Mouse (Mus musculus) midbrain, embryonic 10.5 days (tissue): ENCODE results near the gene Zfp219. TPM values are rescaled to one million over a fixed set of nuclear protein-coding genes. Genes with fewer than 3 reads are reported as not detected.

Source experiments
- DNase-seq: peaks from one replicate; pipeline ENCODE4 v3.0.0-alpha.2; 2017; ENCODE audit warnings: low spot score
- H3K27ac ChIP-seq: fragments of 300-500 bp; sonication (generic); replicated peaks from 2 replicates; pipeline ENCODE4 v1.5.1; 2016; ENCODE audit warnings: mild to moderate bottlenecking
- H3K27me3 ChIP-seq: fragments of 300-500 bp; sonication (generic); 2 replicates; pipeline ENCODE4 v1.6.1; 2016; ENCODE audit warnings: low read depth, mild to moderate bottlenecking; ENCODE audit not compliant: poor library complexity, severe bottlenecking
- H3K36me3 ChIP-seq: fragments of 300-500 bp; sonication (generic); 2 replicates; pipeline ENCODE4 v1.6.1; 2016; ENCODE audit warnings: mild to moderate bottlenecking, moderate library complexity
- H3K4me1 ChIP-seq: fragments of 300-500 bp; sonication (generic); 2 replicates; pipeline ENCODE4 v1.6.1; 2016
- H3K4me3 ChIP-seq: fragments of 300-500 bp; sonication (generic); 2 replicates; pipeline ENCODE4 v1.5.1; 2016; ENCODE audit warnings: mild to moderate bottlenecking, moderate library complexity
- H3K9me3 ChIP-seq: fragments of 300-500 bp; sonication (generic); replicated peaks from 2 replicates; pipeline ENCODE4 v1.6.1; 2016; ENCODE audit warnings: mild to moderate bottlenecking
- WGBS: fragments of 180-500 bp; shearing (Covaris S2); methylation state at CpG from one replicate; pipeline ENCODE4 v1.1.7; 2016; 5-methylcytosine and 5-hydroxymethylcytosine counted together
- polyA plus RNA-seq: library from polyadenylated mRNA; unstranded; fragments of >200 nt; fragmentation: Nextera tagmentation; extraction: Ambion mirVana; gene quantifications from 2 replicates; pipeline ENCODE4 v1.2.1, GENCODE M21; 2016

The Zfp219 gene
- polyA plus RNA-seq, 1 experiment from 2014 or later: 89.4 TPM

DNA sequence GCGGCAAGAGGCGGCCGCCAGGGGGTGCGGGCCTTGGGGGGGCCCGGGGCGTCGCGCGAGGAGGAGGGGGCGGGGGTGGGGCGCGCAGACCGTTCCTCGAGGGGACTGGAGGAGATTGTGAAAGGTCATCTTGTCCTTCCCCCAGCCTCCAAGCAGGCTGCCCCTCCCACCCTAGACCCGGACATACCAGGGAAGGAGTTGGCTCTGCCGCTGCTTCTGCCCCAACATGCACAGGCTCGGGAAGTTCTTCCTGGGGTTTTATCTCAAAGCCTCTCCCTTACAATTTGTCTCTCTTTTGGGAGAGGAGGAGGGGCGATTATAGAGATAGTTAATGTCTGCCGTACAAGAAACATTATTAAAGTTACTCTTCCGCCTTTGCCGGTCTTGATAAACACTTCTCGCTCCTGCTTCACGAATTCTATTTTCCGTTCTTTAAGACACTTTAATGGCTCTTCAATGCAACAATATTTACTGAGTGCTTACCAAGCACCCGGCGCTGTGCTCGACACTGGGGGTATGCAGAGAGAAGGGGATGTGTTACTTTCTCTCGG is 5.7 kb downstream of the Zfp219 start:
- Histone ChIP-seq H3K4me3 (peak overlapping the region; percentile 85), H3K36me3 (peaks cover 4% of the 10 kb centered on the region; the same call in 1 of the 2 replicates), H3K4me1 (peaks cover 83% of the 10 kb centered on the region), H3K27ac (peak overlapping the region; percentile 100), H3K27me3 (no peaks in the 10 kb centered on the region), H3K9me3 (no peaks in the 10 kb centered on the region)
- DNase-seq: peak; percentile 86
- WGBS: under 1% methylated on average over 25 of the region's 28 CpGs

DNA sequence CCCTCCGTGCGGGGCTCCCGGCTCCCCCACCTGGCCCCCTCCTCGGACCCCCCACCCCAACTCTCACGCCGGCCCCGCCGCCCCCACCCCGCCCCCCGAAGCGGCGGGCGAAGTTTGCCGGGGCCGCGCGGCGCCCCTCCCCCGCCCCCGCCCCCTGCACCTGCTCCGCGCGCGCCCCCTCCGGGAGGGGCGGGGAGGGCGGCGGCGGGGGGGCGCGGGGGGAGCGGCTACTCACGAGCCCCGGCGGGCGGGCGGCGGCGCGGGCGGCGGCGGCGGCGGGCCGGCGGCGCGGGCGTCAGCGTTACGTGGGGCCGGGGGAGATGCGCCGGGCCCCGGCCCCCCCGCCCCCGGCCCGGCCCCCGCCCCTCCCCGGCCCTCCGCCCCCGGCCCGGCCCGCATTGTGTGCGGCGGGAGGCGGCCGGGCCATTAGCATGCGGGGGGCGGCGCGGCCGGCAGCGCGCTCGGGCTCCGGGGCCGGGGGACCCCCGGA is 6.2 kb downstream of the Zfp219 start:
- Histone ChIP-seq H3K9me3 (no peaks in the 10 kb centered on the region), H3K4me3 (peak overlapping the region; percentile 85), H3K36me3 (peaks cover 8% of the 10 kb centered on the region), H3K27me3 (no peaks in the 10 kb centered on the region), H3K27ac (peak overlapping the region; percentile 100), H3K4me1 (peaks cover 88% of the 10 kb centered on the region)
- 0% methylated on average over 13 of the region's 80 CpGs for WGBS
- DNase-seq: no peak

DNA sequence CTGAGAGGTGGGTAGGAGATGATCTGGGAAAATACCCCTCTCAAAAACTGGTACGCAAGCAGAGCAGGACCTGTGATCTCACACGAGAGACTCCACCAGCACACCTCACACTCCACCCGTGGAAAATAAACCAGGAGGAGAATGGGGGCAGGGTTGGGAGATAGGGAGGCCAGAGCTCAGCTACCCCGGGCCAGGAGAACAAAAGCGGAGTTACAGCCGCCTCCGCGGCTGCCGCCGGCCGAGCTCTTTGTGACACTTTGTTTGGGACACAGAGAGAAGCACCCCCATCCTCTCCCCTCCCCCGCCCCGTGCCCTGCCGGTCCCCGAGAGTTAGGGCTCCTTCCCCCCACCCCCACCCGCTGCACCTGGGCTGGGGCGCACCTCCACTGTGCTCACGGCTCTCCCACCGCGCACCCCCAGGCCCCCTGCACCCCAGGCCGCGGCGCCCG is 6.7 kb downstream of the Zfp219 start:
- WGBS: 2% methylated on average over 24 of the region's 24 CpGs
- Histone ChIP-seq H3K4me1 (peaks cover 88% of the 10 kb centered on the region), H3K4me3 (peak overlapping the region; percentile 85), H3K27me3 (no peaks in the 10 kb centered on the region), H3K9me3 (no peaks in the 10 kb centered on the region), H3K27ac (peak overlapping the region; percentile 100), H3K36me3 (peaks cover 13% of the 10 kb centered on the region)
- peak; percentile 77 for DNase-seq

DNA sequence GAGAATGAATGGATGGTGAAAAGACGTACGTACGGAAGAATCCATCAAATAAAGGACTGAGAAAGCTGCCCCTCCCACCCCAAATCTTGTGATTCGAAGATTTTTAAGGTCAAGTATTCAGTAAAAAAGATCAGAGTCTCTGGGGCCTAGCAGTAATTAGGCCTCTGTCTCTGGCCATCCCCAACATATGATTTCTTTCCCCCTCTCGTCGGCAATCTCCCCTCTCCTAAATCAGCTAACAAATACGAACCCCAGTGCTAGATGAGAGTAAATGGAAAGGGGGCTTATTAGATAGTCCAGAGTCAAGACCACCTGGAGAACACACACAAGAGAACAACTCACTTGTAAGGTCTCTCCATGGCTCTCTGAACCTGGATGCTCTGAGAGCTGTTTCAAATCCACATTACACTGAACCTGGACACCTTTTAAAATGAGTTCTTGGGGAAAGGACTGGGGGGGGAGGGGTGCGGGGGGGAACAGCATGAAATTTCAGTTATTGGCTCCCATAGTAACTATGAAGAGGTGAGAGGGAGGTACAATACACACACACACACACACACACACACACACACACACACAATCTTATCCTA is 7.4 kb downstream of the Zfp219 start:
- peaks cover 88% of the 10 kb centered on the region for H3K4me1 ChIP-seq
- peak overlapping the region; percentile 85 for H3K4me3 ChIP-seq
- 30% methylated on average over 8 of the region's 8 CpGs for WGBS
- H3K36me3 ChIP-seq: peaks cover 16% of the 10 kb centered on the region
- peak overlapping the region; percentile 100 for H3K27ac ChIP-seq
- no peaks in the 10 kb centered on the region for H3K9me3 ChIP-seq
- H3K27me3 ChIP-seq: no peaks in the 10 kb centered on the region
- no peak for DNase-seq

DNA sequence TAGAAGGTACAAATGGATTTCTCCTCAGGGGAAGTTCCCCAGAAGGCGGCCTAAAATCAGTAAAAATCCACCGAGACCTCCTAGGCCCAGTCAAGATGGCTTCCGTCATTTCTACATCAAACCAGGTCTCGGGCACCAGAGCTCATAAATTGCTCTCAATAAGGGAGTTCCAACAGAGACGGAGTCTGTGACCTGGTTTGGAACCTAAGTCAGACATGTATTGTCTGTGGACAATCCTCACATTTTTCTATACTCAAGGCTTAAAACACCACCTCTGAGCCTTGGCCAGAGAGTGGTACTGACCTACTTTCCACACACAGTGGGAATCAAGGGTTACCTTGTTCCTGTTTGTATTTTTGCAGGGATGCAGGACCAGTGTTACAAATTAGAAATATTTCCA is 8.0 kb downstream of the Zfp219 start:
- H3K36me3 ChIP-seq: peaks cover 18% of the 10 kb centered on the region
- H3K9me3 ChIP-seq: no peaks in the 10 kb centered on the region
- peak; percentile 13 for DNase-seq
- peak overlapping the region; percentile 85 for H3K4me3 ChIP-seq
- peaks cover 85% of the 10 kb centered on the region for H3K4me1 ChIP-seq
- H3K27me3 ChIP-seq: no peaks in the 10 kb centered on the region
- 62% methylated on average over 5 of the region's 5 CpGs for WGBS
- peak overlapping the region; percentile 100 for H3K27ac ChIP-seq

DNA sequence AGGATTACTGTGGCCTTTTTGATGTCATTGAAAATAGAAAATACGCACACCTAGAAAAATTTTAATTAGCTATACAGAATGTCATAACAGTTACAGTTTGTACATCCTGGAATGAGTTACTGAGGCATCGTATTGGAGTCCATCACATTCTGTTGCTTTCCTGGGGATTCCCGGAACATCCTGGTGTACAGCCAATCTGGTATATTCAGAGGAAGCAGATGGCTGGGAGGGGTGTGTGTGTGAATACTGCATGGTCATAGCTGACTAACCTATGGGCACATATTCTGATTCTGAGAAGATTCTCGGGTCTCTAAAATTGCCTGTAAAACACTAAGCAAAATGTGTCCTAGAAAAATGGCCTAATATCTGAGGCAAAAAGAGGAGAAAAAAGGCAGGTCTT is 8.4 kb downstream of the Zfp219 start:
- no peak for DNase-seq
- peak overlapping the region; percentile 100 for H3K27ac ChIP-seq
- WGBS: 81% methylated on average over 4 of the region's 4 CpGs
- peak overlapping the region; percentile 85 for H3K4me3 ChIP-seq
- H3K9me3 ChIP-seq: no peaks in the 10 kb centered on the region
- H3K4me1 ChIP-seq: peaks cover 85% of the 10 kb centered on the region
- peaks cover 22% of the 10 kb centered on the region for H3K36me3 ChIP-seq
- no peaks in the 10 kb centered on the region for H3K27me3 ChIP-seq

DNA sequence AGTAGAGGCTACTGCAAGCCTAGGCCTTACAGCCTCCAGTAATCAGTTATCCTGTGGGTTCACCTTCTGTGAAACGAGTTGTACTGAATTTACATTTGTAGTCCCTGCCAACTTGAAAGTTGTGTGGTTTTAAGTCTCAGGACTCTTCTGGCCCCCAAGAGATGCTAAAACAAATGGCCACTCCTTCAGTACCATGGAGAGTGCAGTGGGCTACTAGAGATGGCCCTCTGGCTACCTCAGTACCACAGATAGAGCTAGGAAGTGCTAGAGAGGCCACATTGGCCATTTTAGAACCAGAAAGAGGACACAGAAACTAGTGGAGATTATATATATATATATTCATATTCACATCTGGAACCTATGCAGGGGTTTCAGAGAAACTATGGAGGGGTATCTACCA is 8.8 kb downstream of the Zfp219 start:
- H3K36me3 ChIP-seq: peaks cover 26% of the 10 kb centered on the region
- H3K27me3 ChIP-seq: no peaks in the 10 kb centered on the region
- H3K4me1 ChIP-seq: peaks cover 85% of the 10 kb centered on the region
- 23% methylated on average over 1 of the region's 1 CpGs for WGBS
- no peak for DNase-seq
- no peaks in the 10 kb centered on the region for H3K9me3 ChIP-seq
- peak overlapping the region; percentile 85 for H3K4me3 ChIP-seq
- H3K27ac ChIP-seq: peak overlapping the region; percentile 100

DNA sequence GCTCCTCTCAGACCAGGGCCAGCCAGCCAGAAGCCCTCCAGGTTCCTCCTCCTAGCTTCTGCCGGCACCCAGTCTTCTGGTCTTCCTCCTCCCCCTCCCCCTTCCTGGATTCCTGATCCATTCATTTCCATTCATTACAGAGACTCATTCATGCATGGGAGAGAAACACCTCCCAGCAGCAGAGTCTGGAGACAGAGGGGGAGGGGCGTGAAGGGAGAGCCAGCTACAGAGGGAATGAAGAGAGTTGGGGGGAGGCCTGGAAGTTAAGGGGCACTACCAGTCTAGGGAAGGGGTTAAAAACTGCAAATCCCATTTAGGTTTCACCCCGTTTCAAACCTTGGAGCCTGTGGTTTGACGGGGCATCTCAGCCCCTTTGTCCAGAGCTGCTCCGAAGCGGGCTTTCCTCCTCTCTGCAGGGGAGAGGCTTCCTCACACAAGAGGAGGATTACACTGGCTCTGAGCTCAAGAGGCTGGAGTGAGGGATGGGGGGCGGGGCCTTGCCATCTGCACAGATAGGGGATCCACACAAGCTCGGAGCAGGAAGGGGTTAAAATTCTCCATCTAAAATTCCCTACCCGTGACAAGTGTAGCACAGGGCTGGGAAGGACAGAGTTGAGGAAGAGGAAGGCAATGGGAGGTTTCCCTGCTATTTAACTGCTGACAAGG is 10.0 kb downstream of the Zfp219 start:
- Histone ChIP-seq H3K27ac (peak overlapping the region; percentile 100), H3K4me1 (peaks cover 85% of the 10 kb centered on the region), H3K36me3 (peaks cover 37% of the 10 kb centered on the region), H3K4me3 (peak overlapping the region; percentile 85), H3K27me3 (no peaks in the 10 kb centered on the region), H3K9me3 (no peaks in the 10 kb centered on the region)
- 0% methylated on average over 9 of the region's 9 CpGs for WGBS
- peak; percentile 92 for DNase-seq

DNA sequence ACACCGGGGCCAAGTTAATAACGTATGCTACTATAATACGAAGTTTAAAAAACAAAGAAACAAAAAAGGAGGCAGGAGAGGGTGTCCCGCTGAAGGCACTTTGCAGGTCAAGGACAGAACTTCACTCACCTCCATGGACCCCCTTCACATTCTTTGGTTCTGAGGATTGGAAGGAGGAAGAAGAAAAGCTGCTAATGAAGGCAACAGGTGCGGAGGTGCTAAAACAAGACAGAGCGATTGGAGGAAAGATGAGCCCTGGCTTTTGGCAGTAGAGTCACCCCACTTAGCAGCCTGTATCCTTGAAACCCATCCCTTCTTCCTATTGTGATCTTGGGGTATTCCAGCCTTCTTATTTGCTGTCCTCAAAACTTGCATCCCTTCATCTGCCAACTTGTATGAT is 10.7 kb downstream of the Zfp219 start:
- peak overlapping the region; percentile 100 for H3K27ac ChIP-seq
- peaks cover 85% of the 10 kb centered on the region for H3K4me1 ChIP-seq
- 24% methylated on average over 6 of the region's 6 CpGs for WGBS
- DNase-seq: no peak
- no peaks in the 10 kb centered on the region for H3K27me3 ChIP-seq
- H3K4me3 ChIP-seq: peak overlapping the region; percentile 85
- no peaks in the 10 kb centered on the region for H3K9me3 ChIP-seq
- peaks cover 45% of the 10 kb centered on the region for H3K36me3 ChIP-seq

DNA sequence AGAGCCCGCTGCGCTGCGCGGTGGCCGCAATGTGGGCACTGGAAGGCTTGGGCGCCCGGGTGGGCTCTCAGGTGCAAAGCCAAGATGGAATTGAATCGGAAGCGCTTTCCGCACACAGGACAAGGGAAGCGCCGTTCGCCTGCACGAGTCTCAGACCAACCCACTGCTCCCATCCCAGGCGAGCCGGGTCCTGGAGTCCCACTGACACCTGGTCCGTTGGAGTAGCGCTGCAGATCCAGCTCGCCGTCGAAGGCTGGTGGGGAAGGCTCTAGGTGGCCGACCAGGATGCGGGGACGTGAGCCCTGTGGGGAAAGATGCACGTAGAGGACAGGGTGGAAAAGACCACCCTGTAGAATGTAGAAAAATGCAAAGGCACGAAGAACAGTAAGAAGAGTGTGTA is 11.2 kb downstream of the Zfp219 start:
- Histone ChIP-seq H3K9me3 (no peaks in the 10 kb centered on the region), H3K4me3 (peak overlapping the region; percentile 85), H3K4me1 (peaks cover 88% of the 10 kb centered on the region), H3K36me3 (peaks cover 50% of the 10 kb centered on the region), H3K27ac (peak overlapping the region; percentile 100), H3K27me3 (no peaks in the 10 kb centered on the region)
- DNase-seq: no peak
- WGBS: 30% methylated on average over 26 of the region's 26 CpGs

DNA sequence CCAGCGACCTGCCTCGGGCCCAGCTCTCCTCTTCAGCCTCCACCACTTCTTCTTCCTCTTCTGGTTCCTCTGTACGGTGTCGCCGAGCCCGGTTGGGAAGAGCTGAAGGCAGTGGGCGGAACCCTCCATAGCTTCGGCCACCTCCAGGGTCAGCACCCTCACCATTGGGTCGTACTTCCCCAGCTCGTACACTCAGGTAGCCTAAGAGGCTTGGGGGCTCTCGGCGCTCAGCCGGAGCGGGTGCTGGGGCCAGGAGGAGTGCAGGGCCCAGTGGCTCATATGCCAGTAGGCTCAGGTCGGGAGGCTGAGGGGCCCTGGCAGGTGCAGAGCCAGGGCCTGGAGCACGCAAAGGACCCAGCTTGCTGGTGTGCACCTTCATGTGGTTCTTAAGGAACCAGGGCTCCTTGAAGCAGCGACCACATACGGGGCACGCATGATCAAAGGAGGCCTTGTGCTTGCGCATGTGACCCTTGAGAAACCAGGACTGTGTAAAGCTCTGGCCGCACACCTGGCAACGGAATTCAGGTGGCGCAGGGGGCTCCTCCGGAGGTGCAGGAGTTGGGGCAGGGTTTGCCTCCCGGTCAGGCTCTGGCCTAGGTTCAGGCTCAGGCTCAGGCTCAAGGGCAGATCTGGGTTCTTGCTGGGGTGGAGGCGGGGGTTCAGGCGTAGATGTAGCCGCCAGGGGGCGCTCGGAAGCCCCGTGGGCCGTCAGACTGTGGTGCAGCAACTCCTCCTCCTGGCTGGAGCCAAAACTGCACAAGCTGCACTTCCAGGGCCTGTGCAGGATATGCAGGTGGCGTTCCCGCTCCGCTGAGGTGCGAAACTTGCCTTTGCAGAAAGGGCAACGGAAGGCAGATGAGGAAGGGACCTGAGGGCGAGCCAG is 12.0 kb downstream of the Zfp219 start:
- Histone ChIP-seq H3K36me3 (peaks cover 57% of the 10 kb centered on the region), H3K27me3 (no peaks in the 10 kb centered on the region), H3K9me3 (no peaks in the 10 kb centered on the region), H3K27ac (peak overlapping the region; percentile 100), H3K4me3 (peak overlapping the region; percentile 85), H3K4me1 (peaks cover 96% of the 10 kb centered on the region)
- peak; percentile 90 for DNase-seq
- 53% methylated on average over 38 of the region's 38 CpGs for WGBS

DNA sequence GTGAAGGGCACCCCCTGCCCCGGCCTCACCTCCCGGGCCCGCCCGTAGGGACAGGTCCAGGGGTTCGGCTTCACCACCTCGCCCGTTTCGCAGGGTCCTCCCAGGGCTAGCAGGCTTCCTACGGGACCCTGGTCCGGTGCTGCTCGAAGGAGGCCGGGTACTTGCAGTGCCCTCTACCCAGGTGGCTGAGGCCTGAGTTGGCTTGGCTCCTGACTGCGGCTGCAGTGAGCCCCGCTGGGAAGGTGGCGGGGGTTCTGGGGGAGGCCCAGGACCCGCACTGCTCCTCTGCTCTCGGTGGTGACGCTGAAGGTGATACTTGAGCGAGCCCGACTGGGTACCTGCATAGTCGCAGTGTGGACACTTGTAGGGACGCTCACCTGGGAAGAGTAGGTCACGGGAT is 13.8 kb downstream of the Zfp219 start:
- peaks cover 84% of the 10 kb centered on the region for H3K4me1 ChIP-seq
- peak overlapping the region; percentile 56; the same call in 1 of the 2 replicates for H3K27ac ChIP-seq
- no peak for DNase-seq
- WGBS: 95% methylated on average over 23 of the region's 23 CpGs
- no peaks in the 10 kb centered on the region for H3K9me3 ChIP-seq
- 0 out of 2 replicates have a peak overlapping the region, but pooled peaks have one; percentile 10 for H3K4me3 ChIP-seq
- H3K36me3 ChIP-seq: peaks cover 75% of the 10 kb centered on the region
- no peaks in the 10 kb centered on the region for H3K27me3 ChIP-seq
